Mouse (Mus musculus) lung, adult 10 weeks (tissue): ENCODE results near the gene Gm3633. TPM values are rescaled to one million over a fixed set of nuclear protein-coding genes. Genes with fewer than 3 reads are reported as not detected.

Experiments
- polyA plus RNA-seq: library from polyadenylated mRNA; stranded (reverse); fragments of 350-450 nt; fragmentation: Illumina TruSeq; extraction: RNeasy Lipid Tissue Mini Kit (QIAGEN cat#74804); gene quantifications from one replicate; pipeline ENCODE4 v1.2.3, GENCODE M21; 2014; ENCODE audit warnings: low read depth, low replicate concordance; ENCODE audit not compliant: insufficient read depth

Gm3633 gene
- polyA plus RNA-seq, result not detected

GRCm38 (mm10) chr14:42641817-42642216 is at the start of gene Gm3633:
Gene Gm3633 (minus strand): TSS chr14:42641917.

GRCm38 (mm10) chr14:42655638-42656037 is 13.9 kb upstream of the Gm3633 start, which contains the start of gene Gm10378:
Gene Gm10378 (plus strand): TSS chr14:42655938.

GRCm38 (mm10) chr14:42599782-42600181 is 41.9 kb downstream of the Gm3633 start, which contains the start of gene Gm17124:
Gene Gm17124 (minus strand): TSS chr14:42599882.

Other genes with a start within 250 kb of the Gm3633 start
- not detected for gene Gm8005, start 202.2 kb downstream of the Gm3633 start, polyA plus RNA-seq
- gene Gm8011, start 178.0 kb downstream of the Gm3633 start, polyA plus RNA-seq, result not detected
- gene Gm8020, start 139.6 kb downstream of the Gm3633 start, polyA plus RNA-seq, result not detected
- not detected for gene Gm8024, start 117.6 kb downstream of the Gm3633 start, polyA plus RNA-seq
- not detected for gene Gm17124, start 42.0 kb downstream of the Gm3633 start, polyA plus RNA-seq
- not detected for gene Gm10378, start 14.0 kb upstream of the Gm3633 start, polyA plus RNA-seq
- gene Gm3015, start 126.9 kb upstream of the Gm3633 start, polyA plus RNA-seq, result not detected
- not detected for gene Gm10377, start 156.1 kb upstream of the Gm3633 start, polyA plus RNA-seq
- not detected for gene Gm21977, start 211.6 kb upstream of the Gm3633 start, polyA plus RNA-seq